Mouse (Mus musculus) frontal cortex, postnatal 14 days (tissue): ENCODE data around the gene Kdm3a.

Experiments
- DNase-seq, 2 experiments: peaks; one replicate each; pipeline ENCODE4 v3.0.0; 2022; ENCODE audit warnings: low spot score in 2 of 2

The Kdm3a gene

DNA sequence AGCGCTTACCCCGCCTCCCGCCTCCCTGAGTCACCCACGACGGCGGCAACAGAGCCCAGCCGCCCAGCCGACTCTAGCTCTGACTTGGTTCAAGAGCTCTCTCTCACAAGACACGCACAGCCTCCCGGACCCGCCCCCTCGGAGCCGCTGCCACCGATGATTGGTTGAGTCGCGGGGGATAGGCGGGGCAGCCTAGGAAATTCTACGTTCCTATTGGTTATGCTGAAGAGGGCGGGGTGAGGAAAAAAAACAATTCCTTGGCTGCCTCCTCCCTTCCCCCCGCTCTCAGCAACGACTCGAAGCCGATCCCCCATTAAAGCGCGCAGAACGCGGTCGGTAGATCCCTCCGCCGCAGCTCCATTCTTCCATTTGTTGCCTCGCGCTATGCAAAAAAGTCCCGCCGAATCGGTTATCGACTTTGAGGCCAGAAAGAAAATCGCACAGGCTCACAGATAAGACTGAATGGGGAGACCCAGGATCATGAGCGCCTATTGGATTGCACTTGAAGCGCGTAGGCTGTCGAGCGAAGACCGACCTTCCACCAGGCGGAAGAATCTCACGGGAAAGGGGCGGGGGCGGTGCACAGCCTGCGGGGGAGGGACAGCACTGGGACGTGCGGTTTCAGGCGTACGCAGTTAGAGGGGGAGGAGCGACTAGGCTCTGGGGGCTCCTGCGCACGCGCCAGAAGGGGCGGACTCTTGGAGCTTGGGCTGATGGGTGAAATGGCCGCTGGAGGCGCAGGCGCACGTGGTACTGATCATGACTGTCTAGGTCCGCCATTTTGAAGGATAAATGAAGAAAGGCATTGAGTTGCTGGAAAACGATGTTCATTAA lies at the start of gene Kdm3a:
Gene Kdm3a, minus strand, starts transcription at position 162 of the 834 bp plus-strand sequence.
- DNase-seq = peak; percentile 98 to 99

DNA sequence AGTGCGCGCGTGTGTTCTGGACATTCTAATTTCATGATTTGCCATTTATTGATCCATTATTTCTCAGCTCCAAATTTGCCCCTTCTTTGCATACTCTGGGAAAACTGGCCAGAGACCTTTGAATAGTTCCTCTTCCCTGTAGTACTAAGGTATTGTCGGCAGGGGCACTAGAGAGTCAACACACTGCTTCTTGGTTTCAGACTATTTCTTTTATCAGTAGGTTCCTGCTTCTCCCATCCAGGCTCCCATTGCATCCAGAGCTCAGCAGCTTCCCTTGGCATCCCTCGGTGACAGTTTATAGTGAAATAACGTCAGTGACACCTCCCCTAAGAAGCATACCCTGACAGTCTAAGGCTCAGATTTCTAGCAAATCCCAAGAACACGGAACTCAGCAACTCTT lies 46.1 kb upstream of the Kdm3a start:
- no peak for DNase-seq

DNA sequence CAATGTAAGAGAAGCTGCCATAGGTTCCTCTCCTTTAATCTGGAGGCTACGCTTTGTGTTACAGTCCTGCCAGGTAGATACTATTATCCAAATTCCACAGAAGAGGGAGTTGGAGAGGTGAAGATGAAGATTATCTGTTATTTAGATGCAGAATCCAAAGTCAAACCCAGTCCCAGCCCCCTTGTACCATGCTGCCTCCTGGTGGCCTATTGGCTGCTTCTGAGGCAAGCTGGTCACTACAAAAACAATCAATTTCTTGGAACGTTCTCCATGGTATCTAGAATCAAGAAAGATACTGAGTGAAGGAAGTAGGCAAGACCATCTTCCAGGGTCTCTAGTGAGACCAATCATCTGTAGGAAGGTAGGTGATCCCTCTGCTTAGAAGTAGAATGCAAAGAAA lies 40.4 kb upstream of the Kdm3a start:
- DNase-seq = no peak

DNA sequence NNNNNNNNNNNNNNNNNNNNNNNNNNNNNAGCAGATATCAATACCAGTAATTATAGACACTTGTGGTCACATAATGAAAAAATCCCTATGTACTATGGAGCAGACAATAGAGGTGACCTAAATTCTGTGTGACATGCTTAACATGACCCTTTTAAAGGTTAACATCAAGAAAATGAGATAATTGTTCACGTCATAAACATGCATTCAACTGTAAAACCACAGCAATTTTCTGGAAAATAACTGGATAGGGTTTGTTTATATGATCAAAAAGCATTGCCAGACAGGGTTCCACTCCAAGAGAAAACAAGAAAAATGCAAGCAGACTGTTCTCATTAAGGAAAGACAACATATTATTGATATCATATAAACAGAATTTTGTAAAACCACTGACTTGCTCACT lies 31.7 kb upstream of the Kdm3a start:
- DNase-seq = no peak

DNA sequence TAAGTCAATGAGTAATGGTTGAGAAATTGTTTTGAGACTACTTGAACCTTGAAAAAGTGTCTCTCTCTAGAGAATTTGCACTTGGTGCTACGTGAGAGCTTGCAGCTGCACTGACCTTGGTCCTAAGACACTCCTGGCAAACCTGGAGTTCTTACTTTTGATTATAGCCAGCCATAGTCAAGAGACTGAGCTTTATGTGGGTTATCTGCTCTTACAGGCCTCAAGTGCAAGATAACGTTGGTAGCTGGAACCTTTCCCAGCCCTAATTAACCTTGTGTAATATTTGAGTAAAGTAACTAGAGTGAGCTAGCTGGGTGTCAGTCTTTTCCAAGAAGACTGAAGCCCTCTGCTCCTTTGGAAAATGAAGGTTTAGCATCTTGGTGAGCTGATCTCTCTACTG lies 25.5 kb upstream of the Kdm3a start:
- DNase-seq = no peak

DNA sequence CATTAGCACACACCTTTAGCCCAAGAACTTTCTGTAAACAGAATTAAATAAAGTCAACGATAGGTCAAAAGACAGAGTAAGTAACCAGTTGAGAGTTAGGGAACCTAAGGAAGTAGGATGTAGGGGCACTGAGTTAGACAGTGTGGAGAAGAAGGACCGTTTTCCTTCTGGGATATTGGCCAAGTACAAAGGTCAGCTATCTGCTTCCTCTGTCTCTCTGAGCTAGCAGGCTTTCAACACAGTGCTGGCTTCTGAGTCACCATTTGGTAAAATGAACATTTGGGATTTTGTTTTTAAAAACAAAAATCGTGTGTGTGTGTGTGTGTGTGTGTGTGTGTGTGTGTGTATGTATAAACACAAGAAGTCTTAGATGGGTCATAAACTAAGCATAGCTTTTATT lies 23.0 kb upstream of the Kdm3a start:
- no peak for DNase-seq

DNA sequence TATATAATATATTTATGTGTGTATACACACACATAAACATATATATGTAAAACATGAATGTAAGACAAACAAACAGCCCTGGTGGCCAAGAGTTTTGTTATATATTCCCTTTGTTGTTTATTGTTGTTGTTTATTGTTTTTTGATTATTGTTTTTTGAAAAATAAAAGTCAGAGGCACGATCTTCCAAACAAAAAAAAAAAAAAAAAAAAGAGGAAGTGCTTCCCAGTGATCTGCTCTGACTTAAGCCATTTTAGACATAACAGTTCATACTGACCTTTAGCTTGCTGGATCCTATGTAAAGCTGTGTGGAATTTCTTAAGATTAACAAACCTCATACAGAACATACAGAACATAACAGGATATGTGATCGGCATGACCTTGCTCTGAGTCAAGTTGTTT lies 19.1 kb upstream of the Kdm3a start:
- no peak for DNase-seq

DNA sequence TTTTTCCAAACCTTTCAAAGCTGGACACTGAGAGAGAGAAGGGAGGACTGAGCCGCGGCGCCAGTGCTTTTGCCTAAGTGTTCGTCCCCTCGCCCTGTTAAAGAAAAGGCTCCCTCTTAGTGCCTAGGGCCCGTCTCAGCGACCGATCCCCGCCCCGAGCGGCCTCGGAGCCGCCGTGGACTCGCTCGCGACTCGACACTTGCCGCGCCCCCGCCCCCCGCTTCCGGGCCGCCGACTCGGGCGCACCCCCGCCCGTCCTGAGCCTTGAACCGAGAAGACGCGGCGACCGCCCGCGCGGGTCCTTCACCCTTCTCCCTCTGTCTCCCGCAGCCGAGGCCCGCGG lies 333 bp downstream of the Kdm3a start:
- no peak for DNase-seq

DNA sequence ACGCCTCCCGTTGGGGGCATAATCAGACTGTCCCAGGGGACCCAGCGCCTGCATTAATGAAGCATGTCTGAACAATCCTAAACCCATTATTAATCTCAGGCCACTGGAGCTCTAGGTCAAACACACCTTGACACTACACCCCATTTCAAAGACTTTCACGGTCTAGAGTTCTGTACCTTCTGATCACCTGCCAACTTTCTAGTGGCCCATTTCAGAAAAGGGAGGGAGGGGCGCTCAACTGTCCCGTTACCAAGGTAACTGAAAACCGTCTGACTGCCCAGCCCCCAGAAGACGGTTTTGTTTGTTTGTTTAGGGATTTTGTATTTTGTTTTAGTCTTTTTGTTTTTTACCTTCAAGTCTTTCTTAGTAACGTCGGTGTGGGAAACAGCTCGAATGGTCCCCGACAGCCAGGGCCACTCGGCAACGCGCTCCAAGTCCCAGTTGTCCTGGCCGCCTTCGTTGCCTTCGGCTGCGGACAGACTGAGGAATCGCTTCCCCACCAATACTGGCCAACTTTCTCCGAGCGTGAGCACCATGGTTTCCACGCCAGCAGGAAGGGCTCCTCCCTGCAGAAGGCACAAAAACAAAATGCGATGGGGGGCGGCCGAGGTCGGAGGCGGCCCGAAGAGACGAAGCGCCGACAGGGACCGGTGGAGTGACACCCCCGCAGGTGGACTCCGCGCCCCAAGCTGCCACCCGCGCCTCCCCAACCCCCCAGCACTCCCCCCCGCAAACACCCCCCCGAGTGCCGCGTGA lies 906 bp downstream of the Kdm3a start:
- peak; percentile 37 to 46 for DNase-seq

DNA sequence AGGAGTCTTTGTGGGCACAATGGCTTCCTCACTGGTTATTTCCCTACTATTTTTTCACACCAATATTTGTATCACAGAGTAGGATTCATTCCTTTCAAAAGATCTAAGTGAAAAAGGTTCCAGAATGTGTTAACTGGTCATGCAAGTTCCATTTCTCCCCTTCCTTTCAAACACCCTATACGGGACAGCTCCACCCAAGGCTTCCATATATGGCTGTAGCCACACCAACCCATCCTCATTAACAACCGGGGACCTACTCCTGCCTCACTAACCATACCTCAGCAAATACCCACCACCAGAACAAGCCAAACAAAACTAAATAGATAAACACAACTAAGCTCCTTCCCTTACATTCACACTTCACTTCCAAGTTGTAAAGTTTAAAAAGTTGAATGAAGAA lies 1.6 kb downstream of the Kdm3a start:
- no peak for DNase-seq

DNA sequence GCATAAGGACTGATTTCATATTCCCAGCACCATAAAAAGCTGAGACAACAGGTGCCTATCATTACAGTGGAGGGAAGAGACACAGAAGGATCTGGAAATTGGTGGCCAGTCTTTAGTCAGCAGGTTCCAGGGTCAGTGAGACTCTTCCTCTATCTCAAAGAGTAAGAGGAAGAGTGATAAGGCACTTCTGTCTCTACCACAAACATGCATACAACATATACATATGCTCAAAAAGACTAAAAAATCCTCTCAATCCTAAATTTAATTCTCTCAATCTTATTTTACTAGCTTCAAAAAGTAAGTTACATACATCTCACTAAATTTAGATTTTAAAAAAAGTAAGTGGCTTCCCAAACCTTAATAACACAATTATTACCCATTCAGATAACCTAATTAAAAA lies 5.5 kb downstream of the Kdm3a start:
- DNase-seq = no peak

DNA sequence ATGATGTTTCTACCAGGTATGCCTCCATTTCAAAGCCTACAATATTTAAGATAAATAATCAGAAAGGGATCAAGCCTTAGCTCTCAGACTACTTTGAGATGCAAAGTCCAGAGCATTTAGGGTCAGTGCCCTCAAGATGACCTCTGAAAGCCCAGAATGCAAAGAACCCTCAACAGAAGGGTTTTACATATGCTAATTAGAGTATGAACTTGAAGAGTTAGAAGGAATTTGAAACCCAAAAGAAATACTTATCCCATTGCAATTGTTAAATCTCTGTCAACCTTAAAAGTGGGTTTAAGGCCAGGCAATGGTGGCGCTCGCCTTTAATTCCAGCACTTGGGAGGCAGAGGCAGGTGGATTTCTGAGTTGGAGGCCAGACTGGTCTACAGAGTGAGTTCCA lies 6.8 kb downstream of the Kdm3a start:
- DNase-seq = no peak

DNA sequence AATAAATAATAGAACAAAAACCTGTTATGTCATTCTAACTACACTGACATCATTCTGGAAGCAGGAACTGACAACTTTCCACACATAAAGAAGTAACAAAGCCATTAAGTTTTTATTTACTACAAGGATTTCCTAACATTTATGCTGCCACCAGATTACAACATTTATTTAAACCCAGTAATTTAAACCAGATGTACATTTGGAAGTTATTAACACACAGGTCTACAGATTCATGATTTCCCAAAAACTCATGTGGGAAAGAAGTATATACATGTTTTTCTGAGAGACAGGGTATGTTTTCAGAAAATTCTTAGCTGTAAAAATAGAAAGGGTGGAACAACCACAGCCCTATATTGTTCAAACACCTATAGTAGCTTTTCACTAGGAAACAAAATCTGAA lies 8.1 kb downstream of the Kdm3a start:
- DNase-seq = no peak

DNA sequence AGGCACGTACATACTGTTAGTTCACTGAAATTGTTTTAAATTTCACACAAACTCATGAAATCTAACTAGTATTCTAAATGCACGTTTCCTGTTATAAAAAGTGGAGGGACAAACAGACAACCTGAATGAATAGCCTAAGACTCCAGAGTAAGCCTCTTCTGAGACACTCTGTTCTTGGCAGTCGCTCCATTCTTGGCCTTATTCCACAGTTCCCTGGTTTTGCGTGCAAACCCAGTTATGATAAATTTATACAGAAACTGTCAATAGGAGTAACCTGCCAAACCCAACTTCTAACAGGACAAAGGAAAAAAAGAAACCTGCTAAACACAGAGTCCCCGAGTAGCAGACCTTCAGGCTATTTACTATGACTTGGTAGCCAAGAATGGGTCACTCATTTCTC lies 10.8 kb downstream of the Kdm3a start:
- DNase-seq = no peak

DNA sequence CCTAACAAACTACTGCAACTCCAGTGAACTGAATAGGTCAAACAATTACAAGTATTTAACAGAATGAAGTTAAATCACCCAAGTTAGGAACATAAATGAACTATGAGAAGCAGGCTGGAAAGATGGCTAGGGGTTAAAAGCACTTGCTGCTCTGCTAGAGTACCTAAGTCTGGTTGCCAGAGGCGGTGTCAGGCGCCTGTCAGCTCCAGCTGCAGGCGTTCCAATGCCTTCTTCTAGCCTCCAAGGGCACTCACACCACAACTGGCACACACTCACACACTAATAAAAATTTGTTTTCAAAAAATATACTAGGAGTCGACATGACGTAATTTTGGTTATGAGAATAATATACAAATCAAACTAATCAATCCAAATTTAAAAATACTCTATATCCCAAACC lies 11.2 kb downstream of the Kdm3a start:
- DNase-seq = no peak

DNA sequence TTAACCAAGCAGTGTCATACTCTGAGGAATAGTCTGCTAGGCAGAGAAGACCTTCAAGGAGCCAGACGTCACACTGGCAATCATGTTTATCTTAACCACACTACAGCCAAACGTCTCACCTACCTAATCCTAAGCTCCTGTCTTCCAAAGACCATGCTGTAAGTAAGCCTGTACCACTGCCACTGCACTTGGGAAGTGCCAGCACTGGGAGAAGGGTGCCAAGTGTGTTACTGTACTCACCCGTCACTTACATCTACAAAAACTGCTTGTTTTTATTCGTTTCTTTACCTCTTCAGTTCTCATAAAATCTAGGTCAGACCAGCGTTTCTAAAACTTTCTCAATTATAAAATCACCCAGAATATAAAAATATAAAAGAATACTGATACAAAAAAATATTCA lies 15.8 kb downstream of the Kdm3a start:
- DNase-seq = no peak

DNA sequence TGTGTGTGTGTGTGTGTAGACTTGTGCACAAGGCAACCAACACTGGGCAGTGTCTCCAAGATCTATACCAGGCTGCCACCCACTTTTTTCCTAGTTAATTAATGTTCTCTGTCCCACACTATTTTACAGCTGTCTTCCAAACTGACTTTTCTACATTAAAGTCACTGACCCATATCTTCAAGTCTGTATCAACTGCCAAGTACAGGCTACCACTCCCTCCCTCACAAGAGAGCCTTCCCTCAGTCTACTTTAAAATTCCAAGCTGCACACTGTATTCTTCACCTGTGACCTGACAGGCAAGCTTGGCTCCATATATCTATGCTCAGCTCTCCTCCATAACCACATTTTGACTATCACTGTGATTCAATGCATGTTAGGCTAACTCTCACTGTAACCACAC lies 19.6 kb downstream of the Kdm3a start:
- no peak for DNase-seq

DNA sequence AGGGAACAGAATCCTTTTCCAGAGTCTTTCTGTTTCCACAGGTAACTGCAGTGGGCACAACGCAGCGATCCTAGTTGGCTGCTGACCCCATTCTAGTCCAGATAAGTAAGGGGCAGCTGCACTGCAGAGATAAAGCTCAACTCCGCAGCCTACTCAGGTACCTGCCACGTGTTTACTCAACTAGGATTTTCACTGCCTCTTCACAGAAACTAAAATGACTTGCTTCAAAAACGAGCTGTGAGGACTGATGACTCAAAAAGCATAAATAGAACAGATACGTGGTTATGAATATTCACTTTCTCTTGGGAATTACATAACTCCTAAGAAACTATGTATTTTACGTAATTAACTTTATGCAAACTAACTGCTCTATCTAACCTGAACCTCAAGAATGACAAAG lies 22.8 kb downstream of the Kdm3a start:
- DNase-seq = no peak

DNA sequence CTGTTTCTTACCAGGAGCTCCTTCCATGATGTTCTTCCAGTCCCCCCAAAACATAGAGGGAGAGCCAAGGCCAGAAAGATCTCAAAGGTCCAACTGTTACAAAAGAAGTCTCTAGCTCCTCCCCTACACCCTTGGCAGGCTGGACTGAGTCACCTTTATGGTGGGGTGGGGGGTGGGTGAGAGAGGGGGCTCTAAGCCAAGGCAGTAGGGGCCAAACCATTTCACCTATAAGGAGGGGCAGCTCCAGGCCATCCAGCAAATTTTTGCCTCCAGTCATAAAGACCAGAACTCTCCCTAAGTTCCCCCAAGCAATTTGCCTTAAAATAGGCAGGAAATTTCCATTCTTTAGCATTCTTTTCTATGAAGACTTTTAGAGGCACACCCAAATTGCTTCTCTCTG lies 23.8 kb downstream of the Kdm3a start:
- no peak for DNase-seq

DNA sequence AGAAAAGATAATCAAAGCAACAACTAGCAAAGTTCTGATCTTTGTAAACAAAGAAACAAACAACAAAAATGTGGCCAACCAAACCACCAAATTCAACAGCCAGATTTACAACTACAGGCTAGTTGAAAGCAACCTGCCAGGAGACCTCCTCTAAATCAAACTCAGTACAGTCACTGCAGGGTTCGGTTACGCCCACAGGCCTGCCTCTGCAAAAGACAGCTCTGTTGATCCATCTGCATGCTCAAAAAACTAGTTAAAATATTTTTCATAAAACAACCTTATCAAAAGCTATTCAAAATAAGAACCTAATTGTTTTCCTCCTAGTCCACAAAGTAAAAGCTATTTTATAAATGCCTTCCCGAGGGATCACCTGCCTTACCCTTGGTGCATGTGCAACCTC lies 25.0 kb downstream of the Kdm3a start:
- DNase-seq = no peak

DNA sequence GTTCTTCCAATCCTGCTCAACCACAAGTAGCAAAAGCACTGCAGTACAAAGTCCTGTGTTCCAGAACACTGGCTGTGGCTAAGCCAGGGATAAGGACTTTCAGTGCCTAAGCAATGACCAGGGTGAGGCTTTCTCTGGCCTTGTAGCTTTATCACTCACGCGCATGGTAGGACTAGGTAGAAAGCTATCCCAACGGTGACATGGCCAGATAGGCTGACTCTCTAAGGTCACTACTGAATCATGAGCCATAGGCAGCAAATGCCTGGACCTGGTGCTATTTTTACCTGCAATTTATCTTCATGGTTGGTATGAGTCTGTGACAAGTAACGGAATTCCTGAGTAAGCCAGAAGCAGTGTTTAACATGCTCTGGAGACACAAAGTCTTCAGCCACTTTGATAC lies 42.6 kb downstream of the Kdm3a start:
- DNase-seq = no peak

DNA sequence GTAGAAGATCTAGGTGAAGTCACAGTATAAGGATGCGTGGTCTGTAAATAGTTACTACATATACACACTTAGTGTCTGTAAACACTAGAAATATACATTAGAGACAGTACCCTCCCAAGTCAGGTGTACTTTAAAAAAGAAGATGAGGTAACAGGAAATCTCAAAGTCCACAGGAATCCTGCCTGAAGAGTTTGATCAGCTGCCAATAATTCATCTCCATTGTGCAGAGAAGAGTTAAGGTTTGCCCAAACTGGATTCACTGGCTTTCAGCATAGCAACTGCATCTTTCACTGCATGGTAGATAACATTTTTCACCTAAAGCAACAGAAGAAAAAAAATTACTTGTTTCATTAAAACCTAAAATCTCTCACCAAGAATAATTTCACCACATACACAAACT lies 43.4 kb downstream of the Kdm3a start:
- no peak for DNase-seq

DNA sequence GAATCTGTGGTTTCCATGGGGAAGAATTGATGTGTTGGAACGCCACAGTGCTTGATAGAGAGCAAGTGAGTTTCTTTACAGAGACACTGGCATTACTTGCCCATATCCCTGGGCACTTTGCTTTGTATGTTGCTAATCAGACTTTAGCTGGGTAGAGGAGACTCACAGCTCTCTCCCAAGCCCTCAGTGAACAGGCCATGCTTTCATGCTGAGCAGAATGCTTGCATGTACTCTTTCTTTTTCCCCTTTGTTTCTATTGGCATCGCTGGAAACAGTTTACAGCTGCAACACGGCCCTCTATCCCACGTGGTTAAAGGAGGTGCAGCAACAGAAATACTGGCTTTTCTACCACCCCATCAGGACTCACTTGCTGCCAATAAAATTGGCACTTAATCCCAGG lies 49.6 kb downstream of the Kdm3a start:
- no peak for DNase-seq

DNA sequence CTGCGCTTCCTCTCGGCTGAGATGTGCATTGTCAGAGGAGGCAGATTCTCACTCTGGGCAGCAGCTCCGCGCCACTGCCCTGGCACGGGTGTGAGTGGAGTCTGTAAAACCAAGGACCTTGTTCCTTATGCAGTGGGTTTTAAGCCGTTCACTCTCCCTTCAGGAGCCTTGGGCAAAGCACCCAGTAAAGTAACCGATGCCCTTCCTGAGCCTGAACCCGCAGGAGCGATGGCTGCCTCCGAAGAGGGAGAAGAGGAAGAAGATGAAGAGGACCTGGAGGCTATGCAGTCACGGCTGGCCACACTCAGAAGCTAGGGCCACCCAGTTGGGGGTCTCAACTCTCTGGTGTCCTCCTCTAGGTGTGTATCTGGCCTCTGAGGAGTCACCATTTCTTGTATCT lies 53.3 kb downstream of the Kdm3a start:
- no peak for DNase-seq
